Mouse (Mus musculus) liver, adult 2 months (tissue): ENCODE results near the gene Pik3ip1. TPM values are rescaled to one million over a fixed set of nuclear protein-coding genes. Genes with fewer than 3 reads are reported as not detected.

Experiments
- DNase-seq: peaks from one replicate; pipeline ENCODE4 v3.0.0-alpha.2; 2011; ENCODE audit warnings: low read depth, low spot score; ENCODE audit errors: extremely low read depth
- H3K27ac ChIP-seq: fragments of 200-500 bp; replicated peaks from 2 replicates; pipeline ENCODE4 v1.5.1; 2012; ENCODE audit warnings: low read depth, mild to moderate bottlenecking, control low read depth, inconsistent platforms, low read length; ENCODE audit not compliant: insufficient read depth
- H3K27me3 ChIP-seq: fragments of 200-500 bp; 2 replicates; pipeline ENCODE4 v1.6.1; 2012; ENCODE audit warnings: mild to moderate bottlenecking, moderate library complexity, low read length, inconsistent platforms; ENCODE audit not compliant: control insufficient read depth, insufficient read depth
- H3K36me3 ChIP-seq: fragments of 200-500 bp; 2 replicates; pipeline ENCODE4 v1.6.1; 2012; ENCODE audit warnings: low read length, inconsistent platforms; ENCODE audit not compliant: control insufficient read depth, insufficient read depth
- H3K4me1 ChIP-seq: fragments of 200-500 bp; 2 replicates; pipeline ENCODE4 v1.6.1; 2011; ENCODE audit warnings: low read length; ENCODE audit not compliant: control insufficient read depth, insufficient read depth
- H3K4me3 ChIP-seq: fragments of 200-500 bp; 2 replicates; pipeline ENCODE4 v1.5.1; 2011; ENCODE audit warnings: low read depth, mild to moderate bottlenecking, control low read depth, low read length, moderate library complexity; ENCODE audit not compliant: insufficient read depth
- H3K79me2 ChIP-seq: fragments of 200-500 bp; 2 replicates; pipeline ENCODE4 v1.6.1; 2012; ENCODE audit warnings: inconsistent platforms, mild to moderate bottlenecking, low read length, moderate library complexity; ENCODE audit not compliant: control insufficient read depth, insufficient read depth
- H3K9ac ChIP-seq: fragments of 200-500 bp; 2 replicates; pipeline ENCODE4 v1.6.1; 2012; ENCODE audit warnings: low read depth, mild to moderate bottlenecking, control low read depth, inconsistent platforms, low read length
- CTCF ChIP-seq: fragments of 200-500 bp; IDR thresholded peaks from 2 replicates; pipeline ENCODE4 v1.5.1; 2011; ENCODE audit warnings: low read depth, low read length, control low read depth
- POLR2A ChIP-seq: fragments of 200-500 bp; IDR thresholded peaks from 2 replicates; pipeline ENCODE4 v1.6.1; 2011; ENCODE audit warnings: low read length, control low read depth; ENCODE audit not compliant: insufficient read depth; ENCODE audit errors: extremely low read depth
- WGBS: fragments of 180-500 bp; shearing (Covaris S2); methylation state at CpG from one replicate; pipeline ENCODE4 v1.1.7; 2018; 5-methylcytosine and 5-hydroxymethylcytosine counted together
- polyA plus RNA-seq: library from polyadenylated mRNA; depleted of rRNA; stranded (reverse); fragments of >200 nt; gene quantifications from 2 replicates; pipeline ENCODE4 v1.2.3, GENCODE M21; 2012
- total RNA-seq: library from RNA; depleted of rRNA; stranded (reverse); fragments of >200 nt; gene quantifications from 2 replicates; pipeline ENCODE4 v1.2.3, GENCODE M21; 2014

Gene Pik3ip1
- total and polyA plus RNA-seq, 2 experiments = 0.59 to 0.83 TPM

DNA sequence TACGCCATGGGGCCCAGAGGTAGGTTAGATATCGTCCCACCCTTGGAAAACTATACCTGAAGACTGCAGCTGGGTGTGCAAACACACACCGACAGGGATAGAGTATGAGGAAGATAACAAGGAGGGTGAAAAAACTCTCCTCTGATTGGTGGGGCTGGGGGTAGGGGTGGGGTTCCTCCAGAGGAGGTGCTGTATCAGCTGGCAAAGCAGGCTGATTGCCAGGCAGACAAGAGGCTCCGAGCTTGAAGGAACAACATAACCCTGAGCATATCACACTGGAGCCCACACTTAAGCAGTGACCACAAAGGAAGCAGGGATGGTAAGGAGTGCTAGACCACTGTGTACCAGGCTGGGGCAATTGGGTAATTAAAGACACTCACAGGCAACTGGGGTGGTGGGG lies 49.2 kb downstream of the Pik3ip1 start:
- Histone ChIP-seq H3K27me3 (no peaks in the 10 kb centered on the region), H3K79me2 (no peaks in the 10 kb centered on the region), H3K27ac (no peak overlapping the region), H3K36me3 (no peaks in the 10 kb centered on the region), H3K4me1 (no peaks in the 10 kb centered on the region), H3K9ac (no peak overlapping the region), H3K4me3 (no peak overlapping the region)
- no peak for TF ChIP-seq POLR2A
- no peak for TF ChIP-seq CTCF
- WGBS = 72% methylated on average over 4 of the region's 4 CpGs
- no peak for DNase-seq

DNA sequence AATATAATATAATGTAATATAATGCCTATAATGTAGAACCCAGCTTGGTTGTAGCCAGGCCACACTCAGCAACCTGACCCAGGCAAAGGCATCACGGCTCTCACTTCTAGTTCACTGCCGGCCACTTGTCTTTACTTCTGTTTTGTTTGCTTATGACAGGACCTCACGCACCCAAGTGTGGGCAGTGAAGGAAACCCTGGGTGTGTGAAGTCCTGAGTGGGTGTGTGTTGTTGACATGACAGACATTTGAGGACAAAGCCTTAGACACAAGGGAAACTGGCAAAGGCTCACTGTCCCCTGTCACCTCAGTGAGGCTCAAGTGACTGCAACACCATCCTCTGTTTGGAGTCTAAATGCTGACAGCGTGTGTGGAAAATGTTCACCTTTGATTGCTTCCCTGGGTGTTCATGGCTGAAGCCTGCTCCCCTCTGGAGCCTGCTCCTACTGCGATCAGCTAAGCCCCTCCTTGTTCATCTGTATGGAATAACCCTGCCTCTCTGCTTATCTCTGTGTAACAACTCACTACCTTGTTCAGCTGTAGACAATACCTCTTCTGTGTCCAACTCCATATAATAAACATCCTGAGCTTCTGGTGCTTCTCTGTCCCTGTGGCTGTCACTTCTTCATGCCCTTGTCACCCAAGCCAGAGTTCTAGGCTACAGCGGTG lies 51.1 kb downstream of the Pik3ip1 start:
- 92% methylated on average over 6 of the region's 6 CpGs for WGBS
- Histone ChIP-seq H3K27ac (no peak overlapping the region), H3K36me3 (no peaks in the 10 kb centered on the region), H3K79me2 (no peaks in the 10 kb centered on the region), H3K4me3 (no peak overlapping the region), H3K9ac (no peak overlapping the region), H3K27me3 (no peaks in the 10 kb centered on the region), H3K4me1 (no peaks in the 10 kb centered on the region)
- DNase-seq = no peak
- TF ChIP-seq POLR2A (no peak), CTCF (no peak)

DNA sequence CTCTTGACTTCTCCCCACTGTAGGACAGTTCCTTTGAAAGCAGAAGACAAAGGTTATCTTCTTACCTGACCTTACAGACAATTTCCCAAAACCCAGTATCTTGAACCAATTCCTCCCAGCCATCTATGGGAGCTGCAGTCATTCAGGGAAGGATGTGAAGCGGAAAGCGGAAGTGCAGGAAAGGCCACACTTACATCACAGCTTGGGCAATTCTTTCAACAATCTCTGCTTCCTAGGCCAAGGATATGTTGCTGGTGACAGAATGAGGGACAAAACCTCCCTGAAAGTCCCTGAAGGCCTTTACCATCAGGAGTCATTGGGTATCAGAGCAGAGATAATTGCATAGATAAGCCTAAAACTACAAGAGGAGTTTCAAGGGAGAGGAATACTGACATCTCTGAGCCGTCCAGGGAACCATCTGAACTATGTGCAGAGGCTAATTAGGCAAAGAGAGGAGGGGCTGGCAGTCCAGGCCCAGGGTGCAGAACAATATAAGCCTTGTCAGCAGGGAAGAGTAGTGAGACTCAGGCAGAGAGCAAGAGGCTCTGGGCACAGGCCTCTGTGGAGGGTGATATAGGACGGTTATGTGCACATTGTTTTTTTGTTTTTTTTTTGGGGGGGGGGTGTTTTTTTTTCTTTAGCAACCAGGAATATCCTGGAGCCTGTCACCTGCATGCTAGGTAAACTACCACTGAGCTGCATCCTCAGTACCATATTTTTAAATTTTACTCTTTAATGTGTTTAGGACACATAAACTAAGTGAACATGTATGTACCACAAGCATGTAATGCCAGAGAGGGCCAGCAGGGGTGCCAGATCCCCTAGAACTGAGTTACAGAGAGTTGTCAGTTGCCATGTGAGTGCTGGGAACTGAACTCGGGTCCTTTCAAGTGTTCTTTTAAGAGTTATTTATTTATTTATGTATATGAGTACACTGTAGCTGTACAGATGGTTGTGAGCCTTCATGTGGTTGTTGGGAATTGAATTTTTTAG lies 52.7 kb downstream of the Pik3ip1 start:
- H3K4me1 ChIP-seq = 0 out of 2 replicates have a peak, but pooled peaks cover 1% of the 10 kb centered on the region
- DNase-seq = no peak
- 88% methylated on average over 5 of the region's 5 CpGs for WGBS

GRCm38 (mm10) chr11:3386941-3387368 lies 56.8 kb downstream of the Pik3ip1 start:
- TF ChIP-seq POLR2A = no peak
- peak; percentile 100 for TF ChIP-seq CTCF
- no peak overlapping the region for H3K4me3 ChIP-seq
- no peaks in the 10 kb centered on the region for H3K79me2 ChIP-seq
- 7% methylated on average over 4 of the region's 4 CpGs for WGBS
- no peaks in the 10 kb centered on the region for H3K27me3 ChIP-seq
- peak; percentile 81 for DNase-seq
- H3K4me1 ChIP-seq = 0 out of 2 replicates have a peak, but pooled peaks cover 1% of the 10 kb centered on the region
- H3K36me3 ChIP-seq = no peaks in the 10 kb centered on the region
- H3K9ac ChIP-seq = no peak overlapping the region
- no peak overlapping the region for H3K27ac ChIP-seq

More for the DNA sequence above, 52.7 kb downstream of the Pik3ip1 start:
- no peak overlapping the region for H3K27ac ChIP-seq
- H3K9ac ChIP-seq = no peak overlapping the region
- H3K27me3 ChIP-seq = no peaks in the 10 kb centered on the region
- no peaks in the 10 kb centered on the region for H3K79me2 ChIP-seq
- no peaks in the 10 kb centered on the region for H3K36me3 ChIP-seq
- H3K4me3 ChIP-seq = no peak overlapping the region
- peak; percentile 4; the same call in 1 of the 2 replicates for TF ChIP-seq CTCF
- no peak for TF ChIP-seq POLR2A

DNA sequence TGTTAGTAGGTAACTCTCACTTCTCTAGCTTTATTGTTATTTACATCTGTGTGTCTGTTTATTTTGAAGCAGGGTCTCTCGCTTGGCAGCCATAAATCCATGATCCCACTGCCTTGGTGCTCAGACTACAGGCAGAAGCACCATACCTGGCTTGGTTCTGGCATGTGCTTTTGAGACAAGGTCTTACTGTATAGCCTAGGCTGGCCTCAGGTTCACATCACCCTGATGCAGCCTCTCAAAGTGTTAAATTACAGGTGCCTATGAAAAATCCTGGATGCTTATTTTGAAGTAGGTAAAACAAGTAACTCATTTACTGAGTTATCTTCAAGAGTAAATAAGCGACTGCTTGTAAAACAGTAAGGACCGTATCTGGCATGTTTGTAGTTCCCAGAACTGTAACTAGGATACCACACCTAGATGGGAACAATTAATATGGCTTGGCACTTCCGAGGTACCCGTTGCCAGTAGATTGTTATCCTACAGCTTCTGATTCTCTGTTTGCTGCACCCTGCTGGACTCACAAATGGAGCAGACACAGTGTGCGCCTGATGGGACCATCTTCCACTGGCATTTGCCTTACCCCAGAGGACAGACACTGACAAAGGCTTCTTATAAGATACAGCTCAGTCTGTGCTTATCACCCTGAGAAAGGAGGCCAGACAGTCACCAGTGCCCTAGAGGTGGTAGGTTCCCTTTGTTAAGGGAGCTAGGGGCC lies 57.4 kb downstream of the Pik3ip1 start:
- H3K4me1 ChIP-seq = 0 out of 2 replicates have a peak, but pooled peaks cover 1% of the 10 kb centered on the region
- H3K9ac ChIP-seq = no peak overlapping the region
- no peaks in the 10 kb centered on the region for H3K79me2 ChIP-seq
- H3K27ac ChIP-seq = no peak overlapping the region
- no peak for TF ChIP-seq CTCF
- no peak for TF ChIP-seq POLR2A
- WGBS = 41% methylated on average over 6 of the region's 6 CpGs
- DNase-seq = no peak
- H3K27me3 ChIP-seq = no peaks in the 10 kb centered on the region
- H3K4me3 ChIP-seq = no peak overlapping the region
- no peaks in the 10 kb centered on the region for H3K36me3 ChIP-seq
